Mouse (Mus musculus): ENCODE measurements around the gene Cldn19.
"Not testable (repeated sequence)": the region's sequence is repeated elsewhere in the genome, so short reads cannot be mapped to it uniquely, and the experiment has no call there.

The Cldn19 gene

DNA sequence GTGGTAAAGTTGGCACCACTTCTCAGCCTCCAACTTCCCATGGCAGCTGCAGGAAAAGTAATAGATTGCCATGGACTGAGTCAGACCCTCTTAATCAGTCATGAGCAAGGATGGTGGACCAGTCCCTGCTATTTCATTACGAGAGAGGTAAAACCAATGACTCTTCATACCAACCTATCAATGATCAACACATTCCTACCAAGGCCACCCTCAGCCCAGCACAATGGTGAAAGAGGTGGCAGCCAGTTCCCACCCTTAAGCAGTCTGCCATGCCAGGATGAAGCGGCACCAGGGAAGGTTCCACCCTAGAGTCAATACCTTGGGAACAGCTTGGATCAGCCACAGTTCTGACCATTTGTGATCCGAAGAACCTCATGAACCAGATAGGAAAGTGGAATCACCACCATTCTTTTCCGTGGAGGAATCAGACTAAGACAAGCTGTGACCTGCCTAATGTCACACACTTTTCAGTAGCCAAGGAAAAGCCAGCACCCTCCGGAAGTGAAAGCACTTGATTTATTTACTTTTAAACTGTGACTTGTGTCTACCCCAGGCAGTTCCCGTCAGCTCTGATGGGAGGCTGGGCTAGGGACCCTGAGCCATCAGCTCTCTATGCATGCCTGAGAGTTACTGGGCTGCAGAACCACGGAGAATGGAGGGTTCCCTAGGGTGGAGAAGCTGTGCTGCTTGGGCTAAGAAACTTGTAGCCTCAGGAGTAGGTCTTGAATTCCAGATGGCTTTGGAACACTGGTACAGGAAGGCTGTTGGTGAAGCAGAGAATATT, 3.0 kb upstream of the Cldn19 start:
- DNase-seq (ENCODE audit: inconsistent ontology term) = no peak

DNA sequence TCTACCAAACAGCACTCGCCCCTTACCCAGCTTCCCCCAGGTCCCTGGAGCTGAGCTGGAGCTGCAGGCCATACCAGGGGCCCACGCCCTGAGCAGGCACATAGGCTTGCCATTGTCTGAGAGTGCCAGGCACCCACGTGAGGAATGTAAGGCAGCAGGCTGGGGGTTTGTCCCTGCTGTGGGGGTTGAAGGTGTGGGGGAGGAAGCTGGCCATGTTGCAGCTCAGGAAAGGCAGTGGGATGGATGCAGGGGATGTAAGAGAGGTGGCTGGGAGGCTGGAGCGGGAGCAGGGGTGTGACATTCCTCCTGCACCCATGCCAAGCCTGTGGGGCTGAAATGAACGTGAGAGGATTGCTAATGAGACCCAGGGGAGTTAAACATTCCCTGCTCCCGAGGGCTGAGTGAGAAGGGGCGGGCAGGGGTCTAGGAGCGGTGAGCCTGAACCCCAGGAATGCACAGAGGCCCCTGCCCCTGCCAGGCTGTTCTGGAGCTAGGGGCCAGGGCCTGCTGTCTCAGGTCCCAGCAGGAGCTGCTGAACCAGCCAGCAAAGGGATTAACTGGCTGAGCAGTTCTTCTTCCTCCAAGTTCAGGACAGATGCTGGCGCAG, 1.1 kb upstream of the Cldn19 start:
- DNase-seq (ENCODE audit: inconsistent ontology term) = peak; percentile 79

DNA sequence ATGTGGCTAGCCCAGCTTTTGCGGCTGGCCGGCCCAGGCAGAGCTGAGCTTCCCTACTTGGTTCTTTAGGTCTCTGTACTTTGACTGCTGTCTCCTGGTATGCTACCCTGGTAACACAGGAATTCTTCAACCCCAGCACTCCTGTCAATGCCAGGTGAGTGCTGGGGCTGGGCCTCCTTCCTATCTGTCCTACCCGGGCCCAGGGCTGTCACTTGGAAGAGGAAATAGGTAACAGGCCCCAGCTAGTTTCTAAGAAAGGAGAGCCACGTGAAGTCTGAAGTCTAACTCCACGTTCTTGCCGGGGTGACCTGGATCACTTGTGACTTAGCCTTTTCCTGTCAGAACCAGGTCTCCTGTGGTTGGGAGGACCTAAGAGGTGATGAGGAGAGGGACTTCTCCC, 1.9 kb downstream of the Cldn19 start:
- no peak for DNase-seq (ENCODE audit: inconsistent ontology term)

DNA sequence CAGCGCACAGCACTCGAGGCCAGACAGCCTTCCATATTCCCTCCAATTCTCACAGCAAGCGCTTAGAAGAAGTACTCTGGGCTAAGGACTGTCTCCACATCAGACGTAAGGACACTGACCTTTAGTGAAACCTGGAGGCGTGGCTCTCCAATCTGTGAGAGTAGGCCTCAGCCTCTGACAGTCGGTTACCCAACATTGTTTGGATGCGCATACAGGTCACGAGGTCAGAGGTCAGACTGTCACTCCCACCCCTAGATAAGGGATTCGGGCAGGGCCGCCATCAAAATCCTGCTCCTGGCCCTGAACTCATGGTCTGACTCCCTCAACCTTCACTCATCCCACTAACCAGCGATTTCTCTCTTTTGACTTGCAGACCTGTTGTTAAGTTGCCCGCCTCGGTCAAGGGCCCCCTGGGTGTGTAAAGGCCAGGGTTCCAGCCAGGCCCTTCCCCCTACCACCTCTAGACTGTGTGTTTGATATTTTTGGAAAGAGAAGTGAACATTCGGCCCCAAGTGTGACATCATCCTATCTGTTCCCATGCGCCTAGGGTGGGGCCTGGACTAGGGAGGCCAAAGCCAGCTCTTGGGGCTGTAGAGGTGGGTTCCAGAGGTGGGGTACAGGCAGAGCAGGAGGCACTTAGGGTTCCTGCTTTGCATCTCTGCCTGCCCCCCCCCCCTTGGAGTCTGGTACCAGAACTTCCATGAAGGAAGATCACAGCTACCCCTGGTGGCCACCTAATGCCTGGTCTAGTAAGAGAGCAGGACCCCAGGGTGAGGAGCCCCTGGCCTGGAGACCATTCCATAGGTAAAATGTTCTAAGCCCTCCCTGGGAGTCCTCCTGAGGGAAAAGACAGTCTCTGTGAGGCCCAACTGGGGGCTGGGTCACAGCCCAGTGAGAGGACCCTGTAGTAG, 4.4 kb downstream of the Cldn19 start:
- DNase-seq (ENCODE audit: inconsistent ontology term) = no peak

DNA sequence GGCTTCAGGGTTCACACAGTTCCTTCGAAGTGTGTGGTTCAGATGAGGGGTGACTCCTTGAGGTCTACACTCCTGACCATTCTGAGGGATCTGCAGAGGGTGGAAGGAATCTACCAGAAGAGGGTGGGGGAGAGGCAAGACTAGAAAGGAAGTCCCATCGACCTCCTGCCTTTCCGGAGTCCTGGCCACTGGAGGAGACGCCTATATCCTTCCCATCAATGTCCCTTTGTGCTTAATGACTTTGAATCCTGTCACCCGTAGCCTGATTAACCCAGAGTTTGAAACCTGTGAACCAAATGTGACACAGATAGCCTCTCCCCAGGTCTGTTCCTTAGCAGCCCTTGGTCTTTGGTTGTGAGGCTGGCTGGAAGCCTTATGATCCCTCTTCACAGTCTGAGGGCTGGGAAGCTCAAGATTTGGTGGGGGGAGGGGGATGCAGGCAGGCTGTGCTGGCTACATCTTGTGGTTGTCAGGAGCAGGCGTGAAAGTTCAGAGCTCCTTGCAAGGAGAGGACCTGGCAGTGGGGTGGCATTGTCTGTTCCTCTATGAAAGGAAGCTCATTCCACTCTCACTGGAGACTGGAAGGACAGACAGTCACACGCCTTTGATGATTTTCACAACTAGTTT, 6.0 kb downstream of the Cldn19 start:
- DNase-seq (ENCODE audit: inconsistent ontology term) = no peak

DNA sequence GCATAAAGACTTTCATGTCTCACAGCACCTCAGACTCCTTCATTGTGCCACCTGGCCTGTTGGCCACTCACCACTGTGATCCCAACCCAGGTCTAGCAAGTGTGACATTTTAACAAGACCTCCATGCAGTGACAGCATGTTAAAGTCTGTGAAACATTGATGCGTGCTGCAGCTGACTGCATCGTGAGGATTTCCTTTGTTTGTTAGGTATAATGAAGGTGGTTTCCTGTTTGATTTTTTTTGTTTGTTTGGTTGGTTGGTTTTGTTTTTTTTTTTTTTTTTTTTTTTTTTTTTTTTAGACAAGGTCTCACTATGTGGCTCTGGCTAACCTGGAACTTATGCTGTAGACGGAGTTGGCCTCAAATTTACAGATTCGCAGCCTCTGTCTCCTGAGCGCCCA, 7.3 kb downstream of the Cldn19 start:
- DNase-seq (ENCODE audit: inconsistent ontology term) = no peak

DNA sequence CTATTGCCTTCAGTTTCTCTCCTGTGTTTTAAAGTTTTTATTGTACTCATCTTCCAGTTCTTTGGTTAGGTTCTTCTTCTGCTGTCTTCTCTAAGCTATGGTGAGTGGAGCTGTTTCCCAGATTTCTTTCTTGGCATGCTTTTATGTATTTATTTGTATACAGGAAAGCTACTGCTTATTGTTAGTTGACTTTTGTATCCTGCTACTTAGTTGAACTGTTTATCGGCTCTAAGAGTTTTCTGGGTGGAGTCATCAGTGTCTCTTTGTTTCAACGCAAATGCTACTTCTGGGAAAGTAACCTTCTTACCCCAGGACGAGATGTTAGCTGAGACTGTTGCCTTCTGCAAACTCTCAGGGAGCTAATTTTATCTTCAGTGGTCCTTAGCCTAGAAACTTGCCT, 8.2 kb downstream of the Cldn19 start:
- no peak for DNase-seq (ENCODE audit: inconsistent ontology term)

DNA sequence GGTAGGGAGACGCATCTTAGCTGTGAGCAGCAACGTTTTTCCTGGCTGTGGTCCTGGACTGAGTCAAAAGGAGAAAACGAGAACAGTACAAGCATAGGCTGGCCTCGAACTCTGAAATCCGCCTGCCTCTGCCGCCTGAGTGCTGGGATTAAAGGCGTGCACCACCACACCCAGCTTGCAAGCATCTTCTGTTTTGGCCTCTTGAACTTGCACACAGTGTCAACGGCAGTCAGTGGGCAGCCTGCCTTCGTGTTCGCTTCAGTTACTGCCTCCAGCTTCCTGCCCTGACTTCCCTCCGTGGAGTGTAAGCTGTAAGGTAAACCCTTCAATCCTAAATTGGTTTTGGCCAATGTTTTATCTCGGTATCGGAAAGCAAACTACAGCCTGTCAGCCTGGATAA, 11.4 kb downstream of the Cldn19 start:
- no peak for DNase-seq (ENCODE audit: inconsistent ontology term)

DNA sequence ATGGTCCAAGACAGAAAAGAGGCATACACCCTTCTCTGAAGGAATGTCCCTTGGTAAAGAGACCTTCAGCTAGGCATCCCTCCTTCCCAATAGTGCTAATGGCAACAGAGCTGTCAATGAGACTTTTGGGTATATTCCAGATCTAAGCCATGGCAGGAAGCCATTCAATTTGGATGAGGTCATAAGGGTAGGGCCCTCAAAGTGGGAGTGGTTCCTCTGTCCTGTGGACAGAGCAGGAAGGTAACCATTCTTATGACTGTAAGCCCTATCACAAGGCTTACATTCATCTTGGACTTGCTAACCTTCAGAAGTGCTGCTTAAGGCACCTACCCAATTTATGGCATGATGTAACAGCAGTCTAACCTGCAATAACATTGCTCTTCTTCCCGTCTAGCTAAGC, 19.4 kb downstream of the Cldn19 start:
- no peak for DNase-seq (ENCODE audit: inconsistent ontology term)

DNA sequence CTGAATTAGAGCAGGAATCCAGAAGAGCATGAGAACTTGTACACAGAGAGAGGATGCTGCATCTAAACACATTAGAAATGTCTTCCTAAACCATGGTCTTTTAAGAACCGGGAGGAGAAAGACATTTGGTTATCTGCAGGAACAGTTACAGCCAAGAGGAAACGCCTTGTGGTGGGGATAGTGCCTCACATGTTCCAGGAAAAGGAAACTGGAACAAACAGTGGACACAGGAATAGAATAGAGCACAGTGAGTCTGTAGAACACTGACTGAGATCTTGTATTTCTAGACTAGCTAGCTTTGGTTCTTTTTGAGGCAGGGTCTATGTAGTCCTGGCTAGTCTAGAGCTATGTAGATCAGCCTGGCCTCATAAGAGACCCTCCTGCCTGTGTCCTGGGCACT, 20.0 kb downstream of the Cldn19 start:
- no peak for DNase-seq (ENCODE audit: inconsistent ontology term)

DNA sequence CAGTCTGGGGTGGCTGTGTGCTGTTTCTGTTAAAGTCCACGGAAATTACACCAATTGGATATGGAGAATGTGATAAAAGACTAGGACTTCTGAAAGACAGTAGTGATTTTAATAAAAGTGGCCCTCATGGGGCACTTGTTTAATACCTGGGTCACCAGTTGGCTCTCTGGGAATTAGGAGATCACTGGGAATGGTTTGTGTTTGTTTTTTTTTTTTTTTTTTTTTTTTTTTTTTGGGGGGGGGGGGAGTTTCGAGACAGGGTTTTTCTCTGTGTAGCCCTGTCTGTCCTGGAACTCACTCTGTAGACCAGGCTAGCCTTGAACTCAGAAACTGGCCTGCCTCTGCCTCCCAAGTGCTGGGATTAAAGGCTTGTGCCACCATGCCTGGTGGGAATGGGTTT, 20.5 kb downstream of the Cldn19 start:
- DNase-seq (ENCODE audit: inconsistent ontology term) = no peak

DNA sequence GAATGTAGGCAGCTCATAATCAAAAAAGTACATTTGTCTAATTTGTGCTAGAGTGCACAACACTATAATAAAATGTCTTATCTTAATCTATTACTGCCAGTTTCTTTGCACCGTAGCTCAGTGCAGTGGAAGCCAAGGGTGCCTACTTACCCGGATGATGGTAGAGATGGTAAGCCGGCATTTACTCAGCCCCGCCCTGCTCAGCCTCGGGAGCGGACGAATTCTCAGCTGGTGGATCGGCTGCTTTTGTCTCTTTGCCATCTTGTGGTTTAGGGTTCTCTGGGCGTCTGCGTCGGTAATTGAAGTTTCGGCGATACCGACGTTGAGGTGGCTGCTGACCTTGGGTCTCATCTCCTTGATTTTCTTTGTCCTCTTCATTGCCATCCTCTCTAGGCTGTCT, 23.6 kb downstream of the Cldn19 start:
- not testable (repeated sequence) for DNase-seq (ENCODE audit: inconsistent ontology term)

DNA sequence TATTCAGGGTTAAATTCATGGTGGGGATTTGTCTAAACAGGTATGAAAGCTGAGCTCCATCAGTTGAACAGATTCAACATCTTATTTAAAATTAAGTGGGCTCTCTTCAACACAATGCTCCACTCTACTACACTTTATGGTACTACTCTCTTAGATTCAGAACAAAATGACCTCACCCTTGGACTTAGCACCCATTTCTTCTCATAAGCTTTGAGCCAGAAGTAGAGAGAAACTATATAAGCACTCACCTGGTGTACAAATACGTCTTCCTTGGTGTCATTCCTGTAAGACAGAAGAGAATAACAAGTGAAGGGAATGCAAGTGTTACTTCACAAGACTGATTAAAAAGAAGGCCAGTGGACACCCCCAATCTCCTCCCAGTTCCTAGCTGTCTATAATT, 29.6 kb downstream of the Cldn19 start:
- no peak for DNase-seq (ENCODE audit: inconsistent ontology term)

DNA sequence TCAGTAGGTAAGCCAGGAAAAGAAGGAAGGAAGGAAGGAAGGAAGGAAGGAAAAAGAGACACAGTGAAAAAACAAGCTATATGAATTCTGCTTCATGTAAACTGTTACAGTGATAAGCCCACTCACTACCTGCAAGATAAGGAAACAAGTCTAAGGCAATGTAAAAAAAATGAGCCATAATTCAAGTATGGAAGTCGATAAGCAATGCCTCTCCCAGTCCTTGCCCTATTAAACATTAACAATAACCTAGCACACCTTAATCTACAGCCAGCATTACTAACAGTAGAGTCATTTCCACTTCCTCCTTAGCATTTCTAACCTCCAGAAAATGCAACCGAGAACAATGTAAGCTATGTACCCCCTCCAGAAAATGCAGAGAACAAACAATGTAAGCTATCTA, 30.1 kb downstream of the Cldn19 start:
- DNase-seq (ENCODE audit: inconsistent ontology term) = no peak

DNA sequence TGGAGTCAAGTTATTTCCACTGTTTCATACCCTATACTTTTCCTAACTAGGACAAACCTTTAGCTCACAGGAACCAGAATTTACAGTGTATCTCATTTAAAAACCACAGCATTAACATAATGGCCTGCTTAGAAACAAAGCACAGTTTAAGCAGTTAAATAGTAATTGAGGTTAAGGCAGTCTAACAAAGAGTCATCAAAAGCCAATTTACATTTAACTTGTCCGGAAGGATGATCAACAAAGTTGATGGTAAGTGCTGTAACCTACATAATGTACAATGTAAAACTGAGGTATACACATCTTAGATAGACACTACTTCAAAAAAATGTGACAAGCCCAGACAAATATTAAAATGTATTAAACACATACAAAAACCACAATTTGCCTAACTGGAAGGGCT, 36.7 kb downstream of the Cldn19 start:
- DNase-seq (ENCODE audit: inconsistent ontology term) = no peak

DNA sequence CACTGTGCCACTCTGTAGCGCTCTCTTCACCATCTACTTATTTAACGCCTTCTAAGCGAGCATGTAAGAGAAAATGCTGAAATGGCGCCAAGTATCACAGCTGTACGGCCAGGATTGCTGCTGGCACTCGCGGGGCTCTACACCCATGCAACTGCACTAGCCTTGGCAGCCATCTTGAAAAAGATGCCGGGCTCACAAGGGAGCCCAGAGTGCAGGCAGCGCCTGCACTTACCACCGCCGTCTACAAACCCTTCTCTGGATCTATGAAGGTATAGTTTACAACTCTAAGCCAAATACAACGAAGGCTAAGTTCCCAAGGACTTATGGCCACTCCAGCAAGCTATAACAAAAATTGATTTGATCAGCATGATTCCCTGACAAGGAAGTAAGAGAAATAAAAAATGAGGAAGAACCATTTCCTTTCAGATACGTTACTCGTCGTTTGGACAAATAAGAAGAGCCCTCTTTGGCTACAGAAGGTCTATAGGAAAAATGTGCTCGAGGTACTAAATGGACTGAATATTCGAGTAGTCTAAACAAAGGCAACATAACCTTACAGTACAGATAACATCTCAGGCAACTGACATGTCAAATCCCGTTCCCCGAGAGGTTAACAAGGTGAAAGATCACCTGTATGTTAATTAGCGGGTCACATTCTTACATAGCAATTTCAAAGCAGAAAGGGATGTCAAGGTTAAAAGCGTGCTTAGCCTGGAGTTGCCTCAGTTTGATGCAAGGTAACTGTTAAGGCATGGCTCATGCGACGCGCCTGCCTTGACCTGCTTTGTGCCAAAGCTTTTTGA, 37.8 kb downstream of the Cldn19 start:
- DNase-seq (ENCODE audit: inconsistent ontology term) = peak; percentile 43

DNA sequence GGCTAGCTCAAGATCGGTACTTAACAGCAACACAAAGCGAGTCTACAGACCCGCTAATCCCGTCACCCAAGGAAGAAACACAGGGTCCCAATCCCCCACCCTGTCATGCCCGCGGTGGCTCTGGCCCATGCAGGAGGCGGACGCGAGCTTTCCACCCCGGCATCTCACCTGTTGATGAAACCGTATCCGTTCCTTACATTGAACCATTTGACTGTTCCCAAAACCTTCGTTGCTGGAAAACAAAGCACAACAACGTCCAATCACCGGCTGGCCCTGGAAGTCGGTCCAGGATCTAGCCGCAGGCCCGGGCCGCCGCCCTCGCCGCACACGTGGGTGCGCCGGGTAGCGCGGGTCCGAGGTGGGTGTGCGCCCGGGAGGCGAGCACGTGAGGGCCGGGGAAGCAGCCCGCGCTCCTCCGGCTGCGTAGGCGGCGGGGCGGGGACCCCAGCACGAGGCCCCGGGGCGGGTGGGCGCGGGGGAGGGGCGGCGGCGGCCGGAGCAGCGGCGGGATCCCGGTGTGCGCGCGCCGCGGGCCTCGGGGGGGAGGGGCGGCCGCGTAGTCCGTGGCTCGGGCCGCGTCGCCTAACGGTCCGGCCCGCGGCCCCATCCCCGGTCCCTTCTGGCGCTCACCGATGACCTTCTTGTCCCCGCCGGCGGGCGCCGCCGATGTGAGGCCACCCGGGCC, 38.5 kb downstream of the Cldn19 start:
- DNase-seq (ENCODE audit: inconsistent ontology term) = peak; percentile 43

DNA sequence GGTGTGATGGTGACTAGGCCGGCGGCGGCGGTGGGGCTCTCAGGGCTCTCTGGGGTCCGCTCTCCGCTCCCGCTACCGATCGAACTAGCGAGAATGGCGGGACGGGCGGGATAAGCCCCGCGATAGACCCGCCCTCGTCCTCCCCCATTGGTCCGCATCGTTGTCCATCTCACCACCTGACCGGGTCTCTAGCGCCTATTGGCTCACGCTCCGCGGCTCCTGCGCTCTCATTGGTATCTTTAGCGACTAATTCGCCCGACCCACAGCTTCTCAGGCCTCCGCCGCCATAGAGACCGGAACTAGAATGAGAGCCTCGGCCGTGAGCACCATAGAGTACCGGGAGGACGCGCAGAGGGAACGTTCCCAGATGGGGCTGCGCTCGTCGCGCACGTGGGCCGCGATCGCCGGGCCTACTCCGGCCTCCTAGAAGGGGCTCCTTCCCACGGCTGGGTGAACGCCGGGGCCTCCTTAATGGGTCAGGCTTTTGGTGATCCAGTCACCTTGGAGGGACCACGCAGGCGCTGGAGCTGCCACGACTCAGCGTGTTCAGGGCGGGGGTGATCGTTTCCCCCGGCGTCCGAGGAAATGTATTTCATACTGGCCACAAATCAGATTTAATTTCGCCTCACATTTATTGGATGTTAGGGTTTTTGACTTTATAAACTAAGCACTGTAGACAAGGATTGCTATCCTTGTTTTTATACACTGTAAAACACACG, 39.4 kb downstream of the Cldn19 start, which contains the start of gene Ybx1:
TSS of gene Ybx1 (minus strand) at position 190 of the 719 bp plus-strand sequence.
- DNase-seq (ENCODE audit: inconsistent ontology term) = peak; percentile 99

DNA sequence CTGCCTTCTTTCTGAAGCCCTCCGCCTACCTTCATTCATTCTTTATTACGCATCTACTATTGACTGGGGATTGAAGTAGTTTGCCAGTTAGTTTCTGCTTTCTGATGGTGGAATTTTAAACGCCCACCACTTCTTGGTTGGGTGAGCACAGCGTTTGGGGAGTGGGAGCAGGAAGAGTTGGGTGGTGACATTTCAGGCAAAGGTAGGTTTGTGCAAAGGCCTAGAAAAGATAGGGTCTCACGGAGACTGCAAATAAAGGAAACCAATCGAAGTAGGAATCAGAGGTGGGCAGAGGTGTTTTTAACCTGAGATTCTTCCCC, 39.9 kb downstream of the Cldn19 start:
- DNase-seq (ENCODE audit: inconsistent ontology term) = no peak

DNA sequence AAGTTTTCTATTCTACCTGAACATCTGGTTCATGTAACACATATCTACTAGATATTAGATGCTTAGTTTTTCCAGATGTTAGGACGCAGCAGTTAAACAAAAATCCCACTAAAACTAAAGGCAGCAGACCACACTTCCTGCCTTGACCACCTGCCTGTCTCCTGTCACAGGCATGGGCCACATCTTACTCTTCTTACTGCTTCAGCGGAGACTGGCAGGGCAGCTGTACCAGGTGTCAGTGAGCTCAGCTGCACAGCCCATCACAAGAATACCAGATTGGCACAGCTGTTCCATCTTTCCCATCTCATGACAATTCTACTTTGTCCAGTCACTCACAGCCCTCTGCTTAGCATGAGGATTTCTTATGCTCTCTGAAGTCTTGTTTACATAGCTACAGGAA, 42.1 kb downstream of the Cldn19 start:
- no peak for DNase-seq (ENCODE audit: inconsistent ontology term)
